Mouse (Mus musculus): ENCODE measurements at regions not wholly inside any gene's neighbourhood (a gene's known extent, or its start where the extent isn't known, plus 50 kb on each side); places are given as distances from the start of the nearest gene placed in this dataset.

- no peaks in the 10 kb centered on the region for H3K4me1 ChIP-seq (replicated peaks; ENCODE audit: control insufficient read depth, insufficient read depth, low read length)
- H3K9me3 ChIP-seq (ENCODE audit: control insufficient read depth): no peaks in the 10 kb centered on the region
- no peak overlapping the region for H3K9ac ChIP-seq (ENCODE audit: low read depth, low read length)
- no peak overlapping the region for H3K4me3 ChIP-seq (ENCODE audit: low read depth, low read length)
- H3K36me3 ChIP-seq (ENCODE audit: control insufficient read depth, insufficient read depth): no peaks in the 10 kb centered on the region
- WGBS: 57% methylated on average over 6 of the region's 6 CpGs
- H3K4me2 ChIP-seq (replicated peaks; ENCODE audit: low read depth): no peak overlapping the region
- ATAC-seq: no peak
- H3K27me3 ChIP-seq (replicated peaks; ENCODE audit: control insufficient read depth, insufficient read depth, low read length): no peaks in the 10 kb centered on the region
- no peak for TF ChIP-seq CTCF (IDR thresholded peaks at IDR 0.05; ENCODE audit: low read depth)
- no peak overlapping the region for H3K27ac ChIP-seq (ENCODE audit: low read depth, low read length)
Measured at GRCm38 (mm10) chr13:58756125-58756524, 50.2 kb upstream of the Ntrk2 start.

Data from intestine, postnatal 0 days (tissue).